Mouse (Mus musculus) neural tube, embryonic 13.5 days (tissue): ENCODE results near the gene Gm9887. TPM values are rescaled to one million over a fixed set of nuclear protein-coding genes. Genes with fewer than 3 reads are reported as not detected.
"Not testable (repeated sequence)": the region's sequence is repeated elsewhere in the genome, so short reads cannot be mapped to it uniquely, and the experiment has no call there.

Experiments used
- ATAC-seq: fragments of 200-750 bp; cut with Nextera tagmentation; 2 replicates; pipeline ENCODE4 v1.8.0; 2017; ENCODE audit warnings: low read depth, mild to moderate bottlenecking, moderate TSS enrichment, moderate library complexity
- H3K27ac ChIP-seq: fragments of 300-500 bp; sonication (generic); replicated peaks from 2 replicates; pipeline ENCODE4 v1.5.1; 2015; ENCODE audit warnings: moderate library complexity, mild to moderate bottlenecking, inconsistent platforms
- H3K27me3 ChIP-seq: fragments of 300-500 bp; sonication (generic); 2 replicates; pipeline ENCODE4 v1.6.1; 2015; ENCODE audit warnings: mild to moderate bottlenecking, inconsistent platforms
- H3K36me3 ChIP-seq: fragments of 300-500 bp; sonication (generic); 2 replicates; pipeline ENCODE4 v1.6.1; 2015; ENCODE audit warnings: mild to moderate bottlenecking, inconsistent platforms
- H3K4me1 ChIP-seq: fragments of 300-500 bp; sonication (generic); replicated peaks from 2 replicates; pipeline ENCODE4 v1.6.1; 2015; ENCODE audit warnings: inconsistent platforms
- H3K4me2 ChIP-seq: fragments of 300-500 bp; sonication (generic); 2 replicates; pipeline ENCODE4 v1.6.1; 2015; ENCODE audit warnings: inconsistent platforms, mild to moderate bottlenecking, moderate library complexity
- H3K4me3 ChIP-seq: fragments of 300-500 bp; sonication (generic); 2 replicates; pipeline ENCODE4 v1.5.1; 2015; ENCODE audit warnings: mild to moderate bottlenecking, inconsistent platforms
- H3K9ac ChIP-seq: fragments of 300-500 bp; sonication (generic); 2 replicates; pipeline ENCODE4 v1.6.1; 2015; ENCODE audit warnings: moderate library complexity, mild to moderate bottlenecking, inconsistent platforms
- H3K9me3 ChIP-seq: fragments of 300-500 bp; sonication (generic); 2 replicates; pipeline ENCODE4 v1.6.1; 2016; ENCODE audit warnings: inconsistent platforms
- WGBS: fragments of 180-500 bp; shearing (Covaris S2); methylation state at CpG from one replicate; pipeline ENCODE4 v1.1.7; 2015; 5-methylcytosine and 5-hydroxymethylcytosine counted together
- polyA plus RNA-seq: library from polyadenylated mRNA; unstranded; fragments of >200 nt; fragmentation: Nextera tagmentation; extraction: Ambion mirVana; gene quantifications from 2 replicates; pipeline ENCODE4 v1.2.1, GENCODE M21; 2015

Gm9887 gene
- polyA plus RNA-seq, 1 experiment from 2014 or later, result 0.71 TPM

GRCm38 (mm10) chr12:69382880-69383279 is 10.6 kb upstream of the Gm9887 start:
- Histone ChIP-seq H3K4me2 (no peak overlapping the region), H3K4me3 (no peak overlapping the region), H3K9ac (no peak overlapping the region), H3K27ac (no peak overlapping the region), H3K27me3 (no peaks in the 10 kb centered on the region), H3K9me3 (no peaks in the 10 kb centered on the region), H3K4me1 (no peaks in the 10 kb centered on the region), H3K36me3 (no peaks in the 10 kb centered on the region)
- no peak for ATAC-seq
- 97% methylated on average over 1 of the region's 1 CpGs for WGBS

GRCm38 (mm10) chr12:69378558-69379454 is 6.5 kb upstream of the Gm9887 start:
- Histone ChIP-seq H3K27ac (no peak overlapping the region), H3K36me3 (no peaks in the 10 kb centered on the region; the same call in 1 of the 2 replicates), H3K27me3 (no peaks in the 10 kb centered on the region), H3K4me1 (peaks cover 23% of the 10 kb centered on the region), H3K4me2 (no peak overlapping the region), H3K4me3 (no peak overlapping the region), H3K9ac (no peak overlapping the region), H3K9me3 (no peaks in the 10 kb centered on the region)
- 94% methylated on average over 11 of the region's 11 CpGs for WGBS
- no peak for ATAC-seq

- H3K27ac ChIP-seq, H3K4me3 ChIP-seq, H3K9ac ChIP-seq, H3K9me3 ChIP-seq, ATAC-seq, H3K4me2 ChIP-seq, H3K36me3 ChIP-seq, H3K27me3 ChIP-seq: not testable (repeated sequence)
- WGBS, result 96% methylated on average over 6 of the region's 6 CpGs
- peaks cover 33% of the 10 kb centered on the region for H3K4me1 ChIP-seq
These were observed 5.4 kb upstream of the Gm9887 start for GRCm38 (mm10) chr12:69377636-69378035.

- Histone ChIP-seq H3K27ac (no peak overlapping the region), H3K4me2 (no peak overlapping the region), H3K9me3 (no peaks in the 10 kb centered on the region), H3K4me3 (no peak overlapping the region), H3K9ac (no peak overlapping the region), H3K4me1 (peaks cover 33% of the 10 kb centered on the region), H3K36me3 (no peaks in the 10 kb centered on the region; the same call in 1 of the 2 replicates), H3K27me3 (no peaks in the 10 kb centered on the region)
- no peak for ATAC-seq
- WGBS, result 96% methylated on average over 1 of the region's 1 CpGs
These were observed 4.9 kb upstream of the Gm9887 start for GRCm38 (mm10) chr12:69377188-69377587.

- ATAC-seq, result no peak
- Histone ChIP-seq H3K4me3 (no peak overlapping the region), H3K36me3 (no peaks in the 10 kb centered on the region; the same call in 1 of the 2 replicates), H3K4me2 (no peak overlapping the region), H3K27me3 (no peaks in the 10 kb centered on the region), H3K9me3 (no peaks in the 10 kb centered on the region), H3K27ac (no peak overlapping the region), H3K4me1 (peaks cover 35% of the 10 kb centered on the region), H3K9ac (no peak overlapping the region)
- 89% methylated on average over 2 of the region's 2 CpGs for whole genome bisulfite sequencing
These were observed 3.9 kb upstream of the Gm9887 start for GRCm38 (mm10) chr12:69376132-69376531.

GRCm38 (mm10) chr12:69373850-69374766 is 1.9 kb upstream of the Gm9887 start:
- Histone ChIP-seq H3K4me1 (peaks cover 40% of the 10 kb centered on the region), H3K4me2 (peak overlapping the region; percentile 98), H3K9me3 (no peaks in the 10 kb centered on the region), H3K4me3 (peak overlapping the region; percentile 99), H3K27ac (no peak overlapping the region), H3K9ac (peak overlapping the region; percentile 98), H3K36me3 (no peaks in the 10 kb centered on the region; the same call in 1 of the 2 replicates), H3K27me3 (no peaks in the 10 kb centered on the region)
- 51% methylated on average over 11 of the region's 11 CpGs for WGBS
- ATAC-seq, result no peak

GRCm38 (mm10) chr12:69372731-69373331 is 573 bp upstream of the Gm9887 start:
- Histone ChIP-seq H3K4me3 (peak overlapping the region; percentile 99), H3K27me3 (no peaks in the 10 kb centered on the region), H3K36me3 (no peaks in the 10 kb centered on the region; the same call in 1 of the 2 replicates), H3K9me3 (no peaks in the 10 kb centered on the region), H3K4me1 (peaks cover 40% of the 10 kb centered on the region), H3K4me2 (peak overlapping the region; percentile 98), H3K27ac (peak overlapping the region; percentile 91), H3K9ac (peak overlapping the region; percentile 98)
- WGBS, result under 1% methylated on average over 42 of the region's 42 CpGs
- peak; percentile 7; the same call in 1 of the 2 replicates for ATAC-seq

GRCm38 (mm10) chr12:69371421-69371853 is 821 bp downstream of the Gm9887 start:
- WGBS, result 1% methylated on average over 24 of the region's 24 CpGs
- Histone ChIP-seq H3K36me3 (no peaks in the 10 kb centered on the region; the same call in 1 of the 2 replicates), H3K9me3 (no peaks in the 10 kb centered on the region), H3K9ac (peak overlapping the region; percentile 98), H3K27ac (peak overlapping the region; percentile 91), H3K4me1 (peaks cover 40% of the 10 kb centered on the region), H3K27me3 (no peaks in the 10 kb centered on the region), H3K4me2 (peak overlapping the region; percentile 61), H3K4me3 (peak overlapping the region; percentile 99)
- peak; percentile 89 for ATAC-seq

GRCm38 (mm10) chr12:69370936-69371335 is 1.3 kb downstream of the Gm9887 start:
- Histone ChIP-seq H3K9me3 (no peaks in the 10 kb centered on the region), H3K9ac (peak overlapping the region; percentile 98)
- WGBS, result 10% methylated on average over 7 of the region's 7 CpGs

GRCm38 (mm10) chr12:69367557-69367956 is 4.7 kb downstream of the Gm9887 start:
- Histone ChIP-seq H3K9ac (no peak overlapping the region), H3K4me2 (no peak overlapping the region), H3K27me3 (no peaks in the 10 kb centered on the region), H3K4me1 (peaks cover 20% of the 10 kb centered on the region), H3K4me3 (no peak overlapping the region), H3K9me3 (no peaks in the 10 kb centered on the region), H3K36me3 (no peaks in the 10 kb centered on the region), H3K27ac (no peak overlapping the region)
- ATAC-seq, result no peak
- WGBS, result 80% methylated on average over 2 of the region's 2 CpGs

More at GRCm38 (mm10) chr12:69370936-69371335, 1.3 kb downstream of the Gm9887 start:
- Histone ChIP-seq H3K36me3 (no peaks in the 10 kb centered on the region; the same call in 1 of the 2 replicates), H3K4me2 (peak overlapping the region; percentile 61), H3K4me1 (peaks cover 36% of the 10 kb centered on the region), H3K4me3 (peak overlapping the region; percentile 99), H3K27me3 (no peaks in the 10 kb centered on the region), H3K27ac (peak overlapping the region; percentile 91)
- no peak for ATAC-seq

- no peak for ATAC-seq
- H3K27ac ChIP-seq, result no peak overlapping the region
- H3K4me2 ChIP-seq, result no peak overlapping the region
- H3K27me3 ChIP-seq, result no peaks in the 10 kb centered on the region
- no peak overlapping the region for H3K9ac ChIP-seq
- H3K9me3 ChIP-seq, result no peaks in the 10 kb centered on the region
- no peak overlapping the region for H3K4me3 ChIP-seq
- peaks cover 27% of the 10 kb centered on the region for H3K4me1 ChIP-seq
- no peaks in the 10 kb centered on the region for H3K36me3 ChIP-seq
These were observed 5.8 kb downstream of the Gm9887 start for GRCm38 (mm10) chr12:69366424-69366823.
